Mouse (Mus musculus): ENCODE results near the gene Hebp1.

The Hebp1 gene

GRCm38 (mm10) chr6:135162311-135162710 lies 35.5 kb downstream of the Hebp1 start:
- DNase-seq (ENCODE audit: low read depth, low spot score), result no peak
- H3K27me3 ChIP-seq (ENCODE audit: control insufficient read depth, insufficient read depth, low read length, poor library complexity, severe bottlenecking), result no peaks in the 10 kb centered on the region
- no peaks in the 10 kb centered on the region for H3K36me3 ChIP-seq (ENCODE audit: control insufficient read depth, insufficient read depth, low read length, poor library complexity, severe bottlenecking)

GRCm38 (mm10) chr6:135161356-135161755 lies 36.5 kb downstream of the Hebp1 start:
- no peaks in the 10 kb centered on the region for H3K27me3 ChIP-seq (ENCODE audit: control insufficient read depth, insufficient read depth, low read length, poor library complexity, severe bottlenecking)
- no peak for DNase-seq (ENCODE audit: low read depth, low spot score)
- H3K36me3 ChIP-seq (ENCODE audit: control insufficient read depth, insufficient read depth, low read length, poor library complexity, severe bottlenecking), result no peaks in the 10 kb centered on the region

GRCm38 (mm10) chr6:135158509-135158908 lies 39.3 kb downstream of the Hebp1 start:
- no peak for DNase-seq (ENCODE audit: low read depth, low spot score)
- no peaks in the 10 kb centered on the region for H3K27me3 ChIP-seq (ENCODE audit: control insufficient read depth, insufficient read depth, low read length, poor library complexity, severe bottlenecking)
- H3K36me3 ChIP-seq (ENCODE audit: control insufficient read depth, insufficient read depth, low read length, poor library complexity, severe bottlenecking), result no peaks in the 10 kb centered on the region

GRCm38 (mm10) chr6:135157496-135157895 lies 40.3 kb downstream of the Hebp1 start:
- Histone ChIP-seq H3K36me3 (ENCODE audit: control insufficient read depth, insufficient read depth, low read length, poor library complexity, severe bottlenecking) (no peaks in the 10 kb centered on the region), H3K27me3 (ENCODE audit: control insufficient read depth, insufficient read depth, low read length, poor library complexity, severe bottlenecking) (no peaks in the 10 kb centered on the region)
- no peak for DNase-seq (ENCODE audit: low read depth, low spot score)

GRCm38 (mm10) chr6:135156597-135156996 lies 41.2 kb downstream of the Hebp1 start:
- Histone ChIP-seq H3K36me3 (ENCODE audit: control insufficient read depth, insufficient read depth, low read length, poor library complexity, severe bottlenecking) (no peaks in the 10 kb centered on the region), H3K27me3 (ENCODE audit: control insufficient read depth, insufficient read depth, low read length, poor library complexity, severe bottlenecking) (no peaks in the 10 kb centered on the region)
- no peak for DNase-seq (ENCODE audit: low read depth, low spot score)

DNA sequence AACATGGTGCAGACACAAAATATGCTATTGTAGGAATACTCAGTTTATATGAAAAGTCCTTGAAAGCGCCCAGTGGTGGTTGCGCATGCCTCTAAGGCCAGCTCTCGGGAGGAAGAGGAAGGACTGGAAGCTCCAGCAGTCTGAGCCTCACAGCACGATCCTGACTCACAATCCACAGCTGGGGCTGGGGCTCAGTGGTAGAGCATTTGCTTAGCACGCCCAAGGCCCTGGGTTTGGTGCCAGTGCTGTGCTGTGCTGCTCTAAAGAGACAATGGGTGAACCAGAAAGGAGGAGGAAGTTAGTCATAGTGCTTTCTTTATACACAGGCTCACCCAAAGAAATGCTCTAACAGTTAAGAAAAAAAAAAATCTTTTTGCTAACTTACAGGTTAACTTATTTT lies 44.1 kb downstream of the Hebp1 start:
- DNase-seq (ENCODE audit: low read depth, low spot score), result no peak
- no peaks in the 10 kb centered on the region for H3K36me3 ChIP-seq (ENCODE audit: control insufficient read depth, insufficient read depth, low read length, poor library complexity, severe bottlenecking)
- H3K27me3 ChIP-seq (ENCODE audit: control insufficient read depth, insufficient read depth, low read length, poor library complexity, severe bottlenecking), result no peaks in the 10 kb centered on the region

DNA sequence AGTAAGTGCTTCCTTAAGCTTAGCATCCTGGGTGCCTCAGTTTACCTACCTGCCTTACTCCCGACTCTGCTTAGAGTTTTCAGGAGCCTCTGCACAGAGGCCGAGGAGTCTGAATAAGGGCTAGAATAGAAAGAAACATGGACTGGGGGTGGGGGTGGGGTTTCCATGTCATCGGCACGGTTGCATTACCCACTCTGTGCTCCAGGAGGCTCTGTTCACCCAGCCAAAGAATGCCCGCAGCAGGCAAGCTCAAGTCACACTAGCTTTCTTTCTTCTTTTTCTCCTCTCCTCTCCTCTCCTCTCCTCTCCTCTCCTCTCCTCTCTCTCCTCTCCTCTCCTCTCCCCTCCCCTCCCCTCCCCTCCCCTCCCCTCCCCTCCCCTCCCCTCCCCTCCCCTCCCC lies 47.5 kb downstream of the Hebp1 start:
- peak; percentile 38 for DNase-seq (ENCODE audit: low read depth, low spot score)
- Histone ChIP-seq H3K36me3 (ENCODE audit: control insufficient read depth, insufficient read depth, low read length, poor library complexity, severe bottlenecking) (no peaks in the 10 kb centered on the region), H3K27me3 (ENCODE audit: control insufficient read depth, insufficient read depth, low read length, poor library complexity, severe bottlenecking) (no peaks in the 10 kb centered on the region)

DNA sequence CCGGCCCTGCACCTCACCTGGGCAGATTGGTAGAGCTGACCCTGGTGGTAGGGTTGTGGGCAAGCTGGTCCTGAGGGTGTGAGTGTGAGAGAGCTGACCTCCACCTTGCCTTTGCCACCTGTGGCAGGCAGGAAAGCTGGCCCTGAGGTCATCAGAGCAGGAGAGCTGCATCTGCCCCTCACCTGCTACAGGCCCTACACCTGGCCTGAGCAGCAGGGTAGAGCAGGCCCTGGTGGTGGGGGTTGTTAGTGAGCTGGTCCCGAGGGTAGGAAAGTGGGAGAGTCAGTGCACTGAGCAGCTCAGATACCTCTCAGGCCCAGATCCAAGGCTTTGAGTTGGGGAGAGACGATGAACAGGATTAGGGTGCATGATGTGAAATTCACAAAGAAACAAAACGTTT lies 48.1 kb downstream of the Hebp1 start:
- DNase-seq (ENCODE audit: low read depth, low spot score), result no peak
- Histone ChIP-seq H3K36me3 (ENCODE audit: control insufficient read depth, insufficient read depth, low read length, poor library complexity, severe bottlenecking) (no peaks in the 10 kb centered on the region), H3K27me3 (ENCODE audit: control insufficient read depth, insufficient read depth, low read length, poor library complexity, severe bottlenecking) (no peaks in the 10 kb centered on the region)

DNA sequence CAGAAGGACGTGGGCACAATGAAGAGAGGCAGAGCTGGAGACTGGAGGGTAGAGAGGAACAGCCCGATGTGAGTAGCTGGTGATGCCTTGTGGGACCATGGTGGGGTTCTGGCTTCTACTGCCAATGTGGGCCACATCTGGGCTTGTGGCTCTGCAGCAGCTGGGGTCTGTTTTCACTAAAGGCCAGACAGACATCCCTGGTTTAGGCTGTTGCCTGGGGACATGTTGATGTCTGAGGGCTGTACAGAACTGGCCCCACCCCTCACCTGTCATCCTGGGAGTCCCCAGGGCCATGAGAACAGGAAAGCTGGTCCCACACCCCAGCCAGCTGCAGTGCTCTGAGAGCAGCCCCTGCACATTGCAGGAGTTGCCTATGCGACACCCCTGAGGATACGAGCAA lies 48.6 kb downstream of the Hebp1 start:
- Histone ChIP-seq H3K36me3 (ENCODE audit: control insufficient read depth, insufficient read depth, low read length, poor library complexity, severe bottlenecking) (no peaks in the 10 kb centered on the region), H3K27me3 (ENCODE audit: control insufficient read depth, insufficient read depth, low read length, poor library complexity, severe bottlenecking) (no peaks in the 10 kb centered on the region)
- DNase-seq (ENCODE audit: low read depth, low spot score), result no peak

GRCm38 (mm10) chr6:135148506-135148905 lies 49.3 kb downstream of the Hebp1 start:
- peak; percentile 29 for DNase-seq (ENCODE audit: low read depth, low spot score)
- H3K27me3 ChIP-seq (ENCODE audit: control insufficient read depth, insufficient read depth, low read length, poor library complexity, severe bottlenecking), result no peaks in the 10 kb centered on the region
- no peaks in the 10 kb centered on the region for H3K36me3 ChIP-seq (ENCODE audit: control insufficient read depth, insufficient read depth, low read length, poor library complexity, severe bottlenecking)

DNA sequence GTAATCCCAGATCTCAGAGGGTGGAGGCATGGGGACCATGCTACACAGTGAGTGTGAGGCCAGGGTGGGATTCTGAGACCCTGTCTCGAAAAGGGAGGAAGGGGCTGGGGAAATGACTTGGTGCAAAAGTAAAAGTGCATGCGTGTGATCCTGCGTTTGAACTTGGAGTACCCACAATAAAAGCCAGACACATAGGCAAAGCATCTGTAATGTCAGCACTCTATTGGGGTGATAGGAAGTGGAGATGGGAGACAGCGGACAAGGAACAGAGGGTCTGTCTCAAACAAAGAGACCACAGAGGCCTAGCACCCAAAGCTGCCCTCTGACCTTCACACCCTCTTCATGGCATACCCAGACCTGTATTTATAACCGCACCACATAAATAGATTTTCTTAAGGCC lies 51.8 kb downstream of the Hebp1 start:
- H3K36me3 ChIP-seq (ENCODE audit: control insufficient read depth, insufficient read depth, low read length, poor library complexity, severe bottlenecking), result no peaks in the 10 kb centered on the region
- H3K27me3 ChIP-seq (ENCODE audit: control insufficient read depth, insufficient read depth, low read length, poor library complexity, severe bottlenecking), result no peaks in the 10 kb centered on the region
- DNase-seq (ENCODE audit: low read depth, low spot score), result no peak

GRCm38 (mm10) chr6:135144516-135144915 lies 53.3 kb downstream of the Hebp1 start:
- no peaks in the 10 kb centered on the region for H3K27me3 ChIP-seq (ENCODE audit: control insufficient read depth, insufficient read depth, low read length, poor library complexity, severe bottlenecking)
- peak; percentile 40 for DNase-seq (ENCODE audit: low read depth, low spot score)
- no peaks in the 10 kb centered on the region for H3K36me3 ChIP-seq (ENCODE audit: control insufficient read depth, insufficient read depth, low read length, poor library complexity, severe bottlenecking)

DNA sequence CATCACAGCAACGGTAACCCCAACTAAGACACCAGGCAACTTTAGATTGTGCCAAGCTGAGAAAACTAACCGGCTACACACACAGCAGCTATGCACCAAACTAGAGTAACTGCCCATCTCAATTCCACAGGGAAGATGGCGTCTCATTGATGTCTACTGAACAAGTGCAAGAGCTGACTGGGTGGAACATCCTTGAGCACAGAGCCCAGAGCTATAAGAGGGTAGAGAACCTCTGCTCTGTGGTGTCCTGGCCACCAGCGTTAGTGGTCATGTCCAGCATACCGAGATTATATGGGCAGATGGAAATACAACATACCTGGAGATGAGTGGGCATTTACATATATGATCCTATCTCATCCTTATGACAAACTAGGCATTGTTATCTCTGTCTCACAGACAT lies 54.7 kb downstream of the Hebp1 start:
- no peaks in the 10 kb centered on the region for H3K27me3 ChIP-seq (ENCODE audit: control insufficient read depth, insufficient read depth, low read length, poor library complexity, severe bottlenecking)
- no peak for DNase-seq (ENCODE audit: low read depth, low spot score)
- H3K36me3 ChIP-seq (ENCODE audit: control insufficient read depth, insufficient read depth, low read length, poor library complexity, severe bottlenecking), result no peaks in the 10 kb centered on the region

DNA sequence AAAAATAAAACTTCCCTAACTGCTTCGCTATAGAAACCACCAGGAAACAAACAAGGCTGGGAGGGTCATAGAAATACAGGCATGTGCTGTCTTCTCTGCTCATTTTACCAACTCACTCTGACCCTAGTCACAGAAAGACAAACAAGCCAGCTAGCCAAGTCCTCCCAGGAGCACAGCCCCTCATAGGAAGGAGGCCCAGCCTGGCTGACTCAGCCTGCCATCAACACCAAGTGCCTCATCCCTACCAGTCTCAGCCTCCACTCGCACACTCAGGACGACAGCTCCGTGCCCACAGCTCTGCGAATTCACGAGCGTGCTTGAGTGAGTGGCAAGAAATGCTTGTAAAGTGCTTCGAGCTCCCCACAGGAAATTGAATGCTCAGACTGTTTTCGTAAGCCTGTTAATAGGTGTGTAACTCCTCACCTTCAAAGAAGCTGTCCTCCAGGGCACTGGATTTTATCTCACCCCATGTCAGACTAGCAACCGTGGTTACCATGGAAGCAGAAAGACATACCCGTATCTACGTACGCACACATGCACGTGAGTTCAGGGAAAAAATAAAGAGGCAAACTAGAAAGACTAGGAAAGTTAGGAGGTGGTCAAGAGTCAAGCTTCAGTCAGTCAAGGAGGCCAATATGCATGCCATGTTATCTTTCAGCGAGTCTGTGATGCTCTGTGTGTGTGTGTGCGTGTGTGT lies 56.2 kb downstream of the Hebp1 start:
- no peaks in the 10 kb centered on the region for H3K27me3 ChIP-seq (ENCODE audit: control insufficient read depth, insufficient read depth, low read length, poor library complexity, severe bottlenecking)
- DNase-seq (ENCODE audit: low read depth, low spot score), result no peak
- H3K36me3 ChIP-seq (ENCODE audit: control insufficient read depth, insufficient read depth, low read length, poor library complexity, severe bottlenecking), result no peaks in the 10 kb centered on the region

GRCm38 (mm10) chr6:135138746-135139145 lies 59.1 kb downstream of the Hebp1 start:
- H3K36me3 ChIP-seq (ENCODE audit: control insufficient read depth, insufficient read depth, low read length, poor library complexity, severe bottlenecking), result no peaks in the 10 kb centered on the region
- no peak for DNase-seq (ENCODE audit: low read depth, low spot score)
- H3K27me3 ChIP-seq (ENCODE audit: control insufficient read depth, insufficient read depth, low read length, poor library complexity, severe bottlenecking), result no peaks in the 10 kb centered on the region

DNA sequence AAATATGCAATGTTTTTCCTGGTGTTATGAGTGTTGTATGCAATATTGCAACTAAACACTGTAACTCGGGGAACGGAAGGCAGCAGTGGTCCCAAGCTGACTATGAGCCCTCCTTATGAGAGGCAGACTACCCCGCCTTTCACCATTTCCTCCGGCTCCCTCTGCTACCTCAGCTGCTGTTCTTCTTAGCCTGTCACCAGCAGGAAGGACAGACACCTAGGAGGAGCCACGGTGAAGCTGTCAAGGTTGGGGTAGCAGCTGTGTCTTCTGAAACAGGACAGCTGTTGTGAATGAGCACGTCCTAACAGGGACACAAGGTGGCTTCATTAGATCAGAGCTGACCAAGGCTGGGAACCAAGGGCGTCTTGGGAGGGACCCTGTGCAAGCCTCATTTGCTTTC lies 59.6 kb downstream of the Hebp1 start:
- H3K27me3 ChIP-seq (ENCODE audit: control insufficient read depth, insufficient read depth, low read length, poor library complexity, severe bottlenecking), result no peaks in the 10 kb centered on the region
- DNase-seq (ENCODE audit: low read depth, low spot score), result no peak

More for the DNA sequence above, 59.6 kb downstream of the Hebp1 start:
- no peaks in the 10 kb centered on the region for H3K36me3 ChIP-seq (ENCODE audit: control insufficient read depth, insufficient read depth, low read length, poor library complexity, severe bottlenecking)
